Comparison of ENCODE assay signal across 8 mouse cellular contexts in the genomic region with DNA sequence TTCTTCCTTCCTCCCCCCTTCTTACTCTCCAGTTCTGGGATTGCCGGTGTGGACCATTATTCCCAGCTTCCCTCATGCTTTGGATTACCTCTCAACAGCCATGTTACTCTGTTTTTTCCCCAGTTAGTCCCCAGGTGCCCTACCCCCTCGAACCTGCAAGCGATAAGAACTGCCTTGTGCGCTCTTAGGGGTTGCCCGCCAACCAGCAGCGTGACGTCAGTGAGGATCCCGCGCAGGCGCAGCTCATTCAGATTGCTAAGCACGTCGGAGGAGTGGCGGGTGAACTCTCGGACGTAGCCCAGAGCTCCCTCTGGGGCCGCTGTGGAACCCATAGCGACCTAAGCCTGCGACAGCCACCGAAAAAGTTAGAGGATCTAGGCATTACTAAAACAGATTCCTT. TPM values are rescaled to one million over a fixed set of nuclear protein-coding genes. Genes with fewer than 3 reads are reported as not detected.
DNase-seq lines count a peak whose midpoint lies in the region; ATAC-seq and TF ChIP-seq lines count a peak whose summit lies in the region.

No protein-coding gene starts in this region.

- peak overlapping the region; percentile 56 for H3K27ac ChIP-seq in layer of hippocampus, adult 2 months
- H3K27ac ChIP-seq in limb, embryonic 13.5 days, result no peak overlapping the region
- H3K27ac ChIP-seq in midbrain, embryonic 13.5 days, result no peak overlapping the region

- peak; percentile 13; the same call in 1 of the 2 replicates for TF ChIP-seq CTCF in layer of hippocampus, adult 2 months (conservative IDR thresholded peaks at IDR 0.05)

- H3K4me3 ChIP-seq in layer of hippocampus, adult 2 months, result peak overlapping the region; percentile 48
- H3K4me3 ChIP-seq in limb, embryonic 13.5 days, result peak overlapping the region; percentile 35
- H3K4me3 ChIP-seq in midbrain, embryonic 13.5 days (replicated peaks), result peak overlapping the region; percentile 28

- H3K9ac ChIP-seq in limb, embryonic 13.5 days, result peak overlapping the region; percentile 45; the same call in 1 of the 2 replicates
- peak overlapping the region; percentile 28 for H3K9ac ChIP-seq in midbrain, embryonic 13.5 days (replicated peaks)

- H3K36me3 ChIP-seq in limb, embryonic 13.5 days, result no peaks in the 10 kb centered on the region
- no peaks in the 10 kb centered on the region for H3K36me3 ChIP-seq in midbrain, embryonic 13.5 days

- H3K9me3 ChIP-seq in limb, embryonic 13.5 days, result no peaks in the 10 kb centered on the region
- no peaks in the 10 kb centered on the region for H3K9me3 ChIP-seq in midbrain, embryonic 13.5 days

- H3K27me3 ChIP-seq in limb, embryonic 13.5 days, result peaks cover 72% of the 10 kb centered on the region
- H3K27me3 ChIP-seq in midbrain, embryonic 13.5 days, result peaks cover 71% of the 10 kb centered on the region

- DNase-seq in layer of hippocampus, adult 2 months (ENCODE audit: low spot score in 2 of 2), result peak; percentile 74 to 78
- no peak for DNase-seq in layer of hippocampus, adult 9-10 months (ENCODE audit: low spot score)
- peak; percentile 62 to 78 for DNase-seq in cerebellum, postnatal 4 days (ENCODE audit: low spot score in 2 of 2)
- peak; percentile 81 for DNase-seq in gastrocnemius, postnatal 14 days
- DNase-seq in induced T-regulatory cell, adult 2 months (ENCODE audit: low read depth), result peak; percentile 93
- peak; percentile 82 to 93 for DNase-seq in spleen, postnatal 10 days (ENCODE audit: low spot score in 2 of 2)

- intact Hi-C loops in gastrocnemius, postnatal 14 days (cut with DNase I; ENCODE audit: low total_unique reads), result no loop called here

- under 1% methylated on average over 19 of the region's 19 CpGs for WGBS in limb, embryonic 13.5 days
- WGBS in midbrain, embryonic 13.5 days, result under 1% methylated on average over 19 of the region's 19 CpGs

- ATAC-seq in limb, embryonic 13.5 days (ENCODE audit: low FRiP score, low read depth), result 0 out of 2 replicates have a peak, but pooled peaks have one; percentile 18
- peak; percentile 68 for ATAC-seq in midbrain, embryonic 13.5 days

- H3K4me1 ChIP-seq in limb, embryonic 13.5 days, result peaks cover 44% of the 10 kb centered on the region
- peaks cover 43% of the 10 kb centered on the region for H3K4me1 ChIP-seq in midbrain, embryonic 13.5 days (replicated peaks)

- peak overlapping the region; percentile 56 for H3K4me2 ChIP-seq in limb, embryonic 13.5 days (replicated peaks)
- H3K4me2 ChIP-seq in midbrain, embryonic 13.5 days (replicated peaks), result peak overlapping the region; percentile 47

RNA-seq across cellular contexts. Expression of gene Bcl6b, which starts 0.8 kb away (rescaled TPM):
- 1 to 10 TPM in 1 of 2 experiments, under 1 TPM in 1; 0.83 to 1.4 TPM for total RNA-seq in layer of hippocampus, adult 2 months (2021)
- total RNA-seq in gastrocnemius, postnatal 14 days (2021), result 10 to 100 TPM; 12.4 to 13.7 TPM
- polyA plus RNA-seq in limb, embryonic 13.5 days (2015; fragmentation: Nextera tagmentation; extraction: Ambion mirVana), result 10.0 and 10.3 TPM in 2 replicates
- 3.9 and 4.3 TPM in 2 replicates for polyA plus RNA-seq in midbrain, embryonic 13.5 days (2015; fragmentation: Nextera tagmentation; extraction: Ambion mirVana)

RNA-seq across cellular contexts. Expression of gene Slc16a13, which starts 8.0 kb away (rescaled TPM):
- total RNA-seq in layer of hippocampus, adult 2 months (2021), result 10 to 100 TPM in 1 of 2 experiments, 1 to 10 TPM in 1; 7.9 to 11.0 TPM
- 1 to 10 TPM in 1 of 2 experiments, under 1 TPM in 1; 0.53 to 1.5 TPM for total RNA-seq in gastrocnemius, postnatal 14 days (2021)
- 10.9 and 11.5 TPM in 2 replicates for polyA plus RNA-seq in limb, embryonic 13.5 days (2015; fragmentation: Nextera tagmentation; extraction: Ambion mirVana)
- 17.7 and 18.7 TPM in 2 replicates for polyA plus RNA-seq in midbrain, embryonic 13.5 days (2015; fragmentation: Nextera tagmentation; extraction: Ambion mirVana)

RNA-seq across cellular contexts. Expression of gene 0610010K14Rik, which starts 8.9 kb away (rescaled TPM):
- 10 to 100 TPM; 43.8 to 48.7 TPM for total RNA-seq in layer of hippocampus, adult 2 months (2021)
- 10 to 100 TPM; 29.7 to 37.4 TPM for total RNA-seq in gastrocnemius, postnatal 14 days (2021)
- 203 and 209 TPM in 2 replicates for polyA plus RNA-seq in limb, embryonic 13.5 days (2015; fragmentation: Nextera tagmentation; extraction: Ambion mirVana)
- polyA plus RNA-seq in midbrain, embryonic 13.5 days (2015; fragmentation: Nextera tagmentation; extraction: Ambion mirVana), result 193 and 201 TPM in 2 replicates

RNA-seq across cellular contexts. Expression of gene Gm21988, which starts 10.8 kb away (rescaled TPM):
- 1 to 10 TPM; 3.9 to 4.3 TPM for total RNA-seq in layer of hippocampus, adult 2 months (2021)
- total RNA-seq in gastrocnemius, postnatal 14 days (2021), result 1 to 10 TPM; 2.6 to 2.7 TPM
- 11.6 and 12.1 TPM in 2 replicates for polyA plus RNA-seq in limb, embryonic 13.5 days (2015; fragmentation: Nextera tagmentation; extraction: Ambion mirVana)
- polyA plus RNA-seq in midbrain, embryonic 13.5 days (2015; fragmentation: Nextera tagmentation; extraction: Ambion mirVana), result 15.0 and 15.8 TPM in 2 replicates

RNA-seq across cellular contexts. Expression of gene Rnasek, which starts 10.8 kb away (rescaled TPM):
- 100 to 1,000 TPM; 272 to 278 TPM for total RNA-seq in layer of hippocampus, adult 2 months (2021)
- total RNA-seq in gastrocnemius, postnatal 14 days (2021), result 10 to 100 TPM; 96.0 to 96.9 TPM
- 152 and 162 TPM in 2 replicates for polyA plus RNA-seq in limb, embryonic 13.5 days (2015; fragmentation: Nextera tagmentation; extraction: Ambion mirVana)
- 289 and 304 TPM in 2 replicates for polyA plus RNA-seq in midbrain, embryonic 13.5 days (2015; fragmentation: Nextera tagmentation; extraction: Ambion mirVana)

Comparison
In these comparisons a context has a peak if more than half of its experiments do, and no peak if none do; other contexts are left out.
1. RNA of gene Bcl6b, which starts 0.8 kb away (total RNA-seq): 12.4 to 13.7 TPM in gastrocnemius, postnatal 14 days; 0.83 to 1.4 TPM in layer of hippocampus, adult 2 months; every median in the first group is over 4 times any median in the second.
2. Peak in every context shown above with its lines, with median percentiles within 50 percentile points of each other: H3K4me3 ChIP-seq.